Mouse (Mus musculus) midbrain, embryonic 14.5 days (tissue): ENCODE data around the gene 1810049J17Rik. TPM values are rescaled to one million over a fixed set of nuclear protein-coding genes. Genes with fewer than 3 reads are reported as not detected.
A peak's percentile ranks its signal among the peaks of the same experiment; 100 is the strongest.

Source experiments
- ATAC-seq: fragments of 200-750 bp; cut with Nextera tagmentation; 2 replicates; pipeline ENCODE4 v1.8.0; 2017; ENCODE audit warnings: moderate number of reproducible peaks, moderate library complexity; ENCODE audit not compliant: low FRiP score, low TSS enrichment
- DNase-seq: peaks from one replicate; pipeline ENCODE4 v3.0.0-alpha.2; 2015
- H3K27ac ChIP-seq: fragments of 300-500 bp; sonication (generic); replicated peaks from 2 replicates; pipeline ENCODE4 v1.5.1; 2014; ENCODE audit warnings: mild to moderate bottlenecking, low read depth, low read length, moderate library complexity
- H3K27me3 ChIP-seq: fragments of 300-500 bp; sonication (generic); 2 replicates; pipeline ENCODE4 v1.6.1; 2014; ENCODE audit warnings: low read length, control low read depth, mixed read lengths; ENCODE audit not compliant: control insufficient read depth, insufficient read depth
- H3K36me3 ChIP-seq: fragments of 300-500 bp; sonication (generic); 2 replicates; pipeline ENCODE4 v1.6.1; 2014; ENCODE audit warnings: low read length, control low read depth; ENCODE audit not compliant: control insufficient read depth, insufficient read depth
- H3K4me1 ChIP-seq: fragments of 300-500 bp; sonication (generic); 2 replicates; pipeline ENCODE4 v1.6.1; 2014; ENCODE audit warnings: mild to moderate bottlenecking, antibody characterized with exemption, low read length, control low read depth; ENCODE audit not compliant: control insufficient read depth, insufficient read depth
- H3K4me2 ChIP-seq: fragments of 300-500 bp; sonication (generic); 2 replicates; pipeline ENCODE4 v1.6.1; 2014; ENCODE audit warnings: mild to moderate bottlenecking, low read length, moderate library complexity
- H3K4me3 ChIP-seq: fragments of 300-500 bp; sonication (generic); replicated peaks from 2 replicates; pipeline ENCODE4 v1.5.1; 2014; ENCODE audit warnings: low read depth, low read length
- H3K9ac ChIP-seq: fragments of 300-500 bp; sonication (generic); replicated peaks from 2 replicates; pipeline ENCODE4 v1.6.1; 2014; ENCODE audit warnings: mild to moderate bottlenecking, low read length, moderate library complexity
- H3K9me3 ChIP-seq: fragments of 300-500 bp; sonication (generic); 2 replicates; pipeline ENCODE4 v1.6.1; 2016; ENCODE audit warnings: low read length, control low read depth, mixed read lengths; ENCODE audit not compliant: control insufficient read depth
- WGBS: fragments of 180-500 bp; shearing (Covaris S2); extraction: QIAGEN DNeasy Blood & Tissue Kit; methylation state at CpG from one replicate; pipeline ENCODE4 v1.1.7; 2014; 5-methylcytosine and 5-hydroxymethylcytosine counted together
- polyA plus RNA-seq: library from polyadenylated mRNA; unstranded; fragments of >200 nt; fragmentation: Nextera tagmentation; extraction: Ambion mirVana; gene quantifications from 2 replicates; pipeline ENCODE4 v1.2.1, GENCODE M21; 2014

Gene 1810049J17Rik
- polyA plus RNA-seq, 1 experiment from 2014 or later: 1.6 TPM

DNA sequence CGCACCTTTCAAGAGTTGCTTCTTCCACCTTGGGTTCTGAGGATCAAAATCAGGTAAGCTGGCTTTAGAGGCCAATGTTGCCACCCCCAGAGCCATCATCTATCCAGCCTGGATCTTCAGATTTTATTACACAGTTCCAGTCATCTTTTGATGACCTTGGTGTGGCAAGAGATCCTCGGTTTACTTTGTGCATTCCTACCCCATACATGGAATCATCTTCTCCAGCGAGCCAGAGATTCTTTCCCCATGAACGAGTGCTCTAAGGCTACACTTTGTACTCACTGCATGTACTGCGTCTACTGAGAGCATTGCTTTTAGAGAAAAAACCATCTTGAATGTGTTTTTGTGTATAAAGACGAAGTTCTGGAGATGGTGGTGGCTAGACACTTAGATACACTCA, 33.6 kb upstream of the 1810049J17Rik start:
- Histone ChIP-seq H3K4me1 (no peaks in the 10 kb centered on the region), H3K9me3 (no peaks in the 10 kb centered on the region), H3K9ac (no peak overlapping the region), H3K36me3 (peaks cover 42% of the 10 kb centered on the region), H3K4me2 (no peak overlapping the region), H3K4me3 (no peak overlapping the region), H3K27ac (no peak overlapping the region), H3K27me3 (no peaks in the 10 kb centered on the region)
- DNase-seq: no peak
- WGBS: 95% methylated on average over 6 of the region's 6 CpGs
- no peak for ATAC-seq

GRCm38 (mm10) chr15:12354281-12354810, 32.6 kb upstream of the 1810049J17Rik start:
- Histone ChIP-seq H3K4me3 (no peak overlapping the region), H3K9me3 (no peaks in the 10 kb centered on the region), H3K27me3 (no peaks in the 10 kb centered on the region), H3K4me2 (no peak overlapping the region), H3K9ac (no peak overlapping the region), H3K36me3 (peaks cover 51% of the 10 kb centered on the region), H3K27ac (no peak overlapping the region), H3K4me1 (no peaks in the 10 kb centered on the region)
- DNase-seq (no peak), ATAC-seq (no peak)
- WGBS: 77% methylated on average over 2 of the region's 2 CpGs

- Histone ChIP-seq H3K27me3 (no peaks in the 10 kb centered on the region), H3K4me3 (no peak overlapping the region), H3K4me1 (no peaks in the 10 kb centered on the region), H3K27ac (no peak overlapping the region), H3K9me3 (no peaks in the 10 kb centered on the region), H3K4me2 (no peak overlapping the region), H3K36me3 (peaks cover 56% of the 10 kb centered on the region), H3K9ac (no peak overlapping the region)
- ATAC-seq (no peak), DNase-seq (no peak)
- 98% methylated on average over 7 of the region's 7 CpGs for WGBS
These were observed 29.8 kb upstream of the 1810049J17Rik start for GRCm38 (mm10) chr15:12351470-12351869.

GRCm38 (mm10) chr15:12349840-12350239, 28.1 kb upstream of the 1810049J17Rik start:
- no peak for DNase-seq
- no peaks in the 10 kb centered on the region for H3K27me3 ChIP-seq
- no peaks in the 10 kb centered on the region for H3K4me1 ChIP-seq
- H3K27ac ChIP-seq: no peak overlapping the region
- no peak overlapping the region for H3K4me3 ChIP-seq
- no peak overlapping the region for H3K9ac ChIP-seq
- H3K36me3 ChIP-seq: peaks cover 52% of the 10 kb centered on the region
- no peak for ATAC-seq
- no peaks in the 10 kb centered on the region for H3K9me3 ChIP-seq
- no peak overlapping the region for H3K4me2 ChIP-seq
- 98% methylated on average over 5 of the region's 5 CpGs for whole genome bisulfite sequencing

GRCm38 (mm10) chr15:12348950-12349349, 27.3 kb upstream of the 1810049J17Rik start:
- no peaks in the 10 kb centered on the region for H3K9me3 ChIP-seq
- no peak overlapping the region for H3K27ac ChIP-seq
- H3K36me3 ChIP-seq: peaks cover 53% of the 10 kb centered on the region
- DNase-seq: no peak
- no peak for ATAC-seq
- H3K4me2 ChIP-seq: no peak overlapping the region
- no peaks in the 10 kb centered on the region for H3K4me1 ChIP-seq
- no peaks in the 10 kb centered on the region for H3K27me3 ChIP-seq
- H3K4me3 ChIP-seq: no peak overlapping the region
- H3K9ac ChIP-seq: no peak overlapping the region
- 84% methylated on average over 3 of the region's 3 CpGs for WGBS

- WGBS: 92% methylated on average over 3 of the region's 3 CpGs
- Histone ChIP-seq H3K9ac (no peak overlapping the region), H3K36me3 (peaks cover 46% of the 10 kb centered on the region), H3K27ac (no peak overlapping the region), H3K4me2 (no peak overlapping the region), H3K4me3 (no peak overlapping the region), H3K4me1 (no peaks in the 10 kb centered on the region), H3K27me3 (no peaks in the 10 kb centered on the region), H3K9me3 (no peaks in the 10 kb centered on the region)
- DNase-seq (no peak), ATAC-seq (no peak)
These were observed 25.2 kb upstream of the 1810049J17Rik start for GRCm38 (mm10) chr15:12346916-12347315.

- no peak overlapping the region for H3K9ac ChIP-seq
- peaks cover 10% of the 10 kb centered on the region for H3K4me1 ChIP-seq
- no peaks in the 10 kb centered on the region for H3K27me3 ChIP-seq
- DNase-seq (no peak), ATAC-seq (0 out of 2 replicates have a peak, but pooled peaks have one; percentile 31)
- no peak overlapping the region for H3K4me2 ChIP-seq
- no peak overlapping the region for H3K27ac ChIP-seq
- WGBS: 2% methylated on average over 4 of the region's 4 CpGs
- H3K36me3 ChIP-seq: peaks cover 19% of the 10 kb centered on the region
- H3K9me3 ChIP-seq: no peaks in the 10 kb centered on the region
- H3K4me3 ChIP-seq: no peak overlapping the region
These were observed 19.7 kb upstream of the 1810049J17Rik start for GRCm38 (mm10) chr15:12341401-12341758.

DNA sequence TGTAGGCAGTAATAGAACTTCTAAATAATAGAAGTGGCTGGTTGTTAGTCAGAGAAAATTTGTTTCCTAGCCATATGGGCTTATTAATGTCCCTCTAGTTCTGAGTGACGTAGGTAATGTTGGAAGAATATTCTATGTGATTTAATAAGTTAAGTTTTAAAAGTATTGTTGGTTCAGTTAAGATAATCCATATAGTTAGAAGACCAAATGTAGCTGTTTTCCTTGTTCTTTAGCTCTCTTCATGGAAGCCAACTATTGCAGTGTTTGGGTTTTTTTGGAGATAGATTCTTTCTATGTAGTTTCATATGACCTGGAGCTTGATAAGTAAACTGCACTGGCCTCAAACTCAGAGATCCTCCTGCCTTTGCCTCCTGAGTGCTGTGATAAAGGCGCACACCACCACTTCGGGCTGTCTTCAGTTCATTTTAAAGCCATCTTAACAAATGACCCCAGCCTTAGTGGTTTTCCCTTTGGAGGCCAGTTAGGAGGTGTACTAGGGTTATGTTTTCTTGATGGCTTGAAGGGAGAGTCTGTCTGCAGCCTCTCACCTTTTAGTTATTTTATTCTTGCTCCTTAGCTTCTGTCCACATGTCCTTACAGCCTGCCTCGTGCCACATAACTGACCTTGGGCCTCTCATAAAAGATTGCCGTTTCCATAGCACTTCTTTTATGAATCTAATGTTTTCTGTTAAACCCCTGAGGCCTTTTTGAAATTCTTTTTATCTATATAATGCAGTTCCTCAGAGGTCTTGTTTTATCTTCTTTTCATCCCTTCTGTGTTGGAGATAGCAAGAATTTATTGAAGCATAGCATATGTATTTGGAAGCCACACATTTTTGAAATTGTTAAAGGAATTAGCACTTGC, 19.1 kb upstream of the 1810049J17Rik start:
- Histone ChIP-seq H3K36me3 (peaks cover 17% of the 10 kb centered on the region), H3K4me1 (peaks cover 10% of the 10 kb centered on the region), H3K9me3 (no peaks in the 10 kb centered on the region), H3K4me3 (no peak overlapping the region), H3K4me2 (no peak overlapping the region), H3K27me3 (no peaks in the 10 kb centered on the region), H3K9ac (no peak overlapping the region), H3K27ac (0 out of 2 replicates have a peak overlapping the region, but pooled peaks have one; percentile 6)
- WGBS: 27% methylated on average over 5 of the region's 5 CpGs
- DNase-seq: no peak
- ATAC-seq: no peak

DNA sequence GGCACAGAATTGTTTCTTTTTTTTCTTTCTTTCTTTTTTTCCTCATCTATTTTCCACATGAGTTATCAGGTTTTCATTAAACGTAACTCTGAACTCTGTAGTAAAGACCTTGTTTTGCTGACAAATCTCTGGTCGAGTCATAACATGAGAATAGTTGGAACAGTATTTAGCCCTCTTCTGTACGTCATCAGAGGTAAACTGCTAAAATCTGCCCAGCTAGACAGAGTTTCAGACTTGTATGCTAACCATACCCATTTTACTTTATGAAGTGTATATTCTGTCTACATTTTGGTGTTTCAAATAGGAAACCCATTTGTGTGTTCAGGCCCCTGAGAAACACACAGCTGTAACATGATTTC, 16.1 kb upstream of the 1810049J17Rik start:
- WGBS: 89% methylated on average over 3 of the region's 3 CpGs

More for the DNA sequence above, 16.1 kb upstream of the 1810049J17Rik start:
- no peak overlapping the region for H3K27ac ChIP-seq
- DNase-seq: no peak
- peaks cover under 1% of the 10 kb centered on the region; the same call in 1 of the 2 replicates for H3K36me3 ChIP-seq
- H3K9me3 ChIP-seq: no peaks in the 10 kb centered on the region
- peaks cover 10% of the 10 kb centered on the region for H3K4me1 ChIP-seq
- ATAC-seq: no peak
- no peak overlapping the region for H3K4me3 ChIP-seq
- H3K9ac ChIP-seq: no peak overlapping the region
- H3K27me3 ChIP-seq: no peaks in the 10 kb centered on the region
- H3K4me2 ChIP-seq: no peak overlapping the region
